Mouse (Mus musculus) sigmoid colon, adult 10 weeks (tissue): Measurements from ENCODE around the gene Gm20517. TPM values are rescaled to one million over a fixed set of nuclear protein-coding genes. Genes with fewer than 3 reads are reported as not detected.

ENCODE experiments used
- polyA plus RNA-seq: library from polyadenylated mRNA; stranded (reverse); fragments of 350-450 nt; fragmentation: Illumina TruSeq; extraction: RNeasy Lipid Tissue Mini Kit (QIAGEN cat#74804); gene quantifications from one replicate; pipeline ENCODE4 v1.2.3, GENCODE M21; 2014; ENCODE audit warnings: low read depth, low replicate concordance

The Gm20517 gene
- polyA plus RNA-seq: 0.38 TPM

DNA sequence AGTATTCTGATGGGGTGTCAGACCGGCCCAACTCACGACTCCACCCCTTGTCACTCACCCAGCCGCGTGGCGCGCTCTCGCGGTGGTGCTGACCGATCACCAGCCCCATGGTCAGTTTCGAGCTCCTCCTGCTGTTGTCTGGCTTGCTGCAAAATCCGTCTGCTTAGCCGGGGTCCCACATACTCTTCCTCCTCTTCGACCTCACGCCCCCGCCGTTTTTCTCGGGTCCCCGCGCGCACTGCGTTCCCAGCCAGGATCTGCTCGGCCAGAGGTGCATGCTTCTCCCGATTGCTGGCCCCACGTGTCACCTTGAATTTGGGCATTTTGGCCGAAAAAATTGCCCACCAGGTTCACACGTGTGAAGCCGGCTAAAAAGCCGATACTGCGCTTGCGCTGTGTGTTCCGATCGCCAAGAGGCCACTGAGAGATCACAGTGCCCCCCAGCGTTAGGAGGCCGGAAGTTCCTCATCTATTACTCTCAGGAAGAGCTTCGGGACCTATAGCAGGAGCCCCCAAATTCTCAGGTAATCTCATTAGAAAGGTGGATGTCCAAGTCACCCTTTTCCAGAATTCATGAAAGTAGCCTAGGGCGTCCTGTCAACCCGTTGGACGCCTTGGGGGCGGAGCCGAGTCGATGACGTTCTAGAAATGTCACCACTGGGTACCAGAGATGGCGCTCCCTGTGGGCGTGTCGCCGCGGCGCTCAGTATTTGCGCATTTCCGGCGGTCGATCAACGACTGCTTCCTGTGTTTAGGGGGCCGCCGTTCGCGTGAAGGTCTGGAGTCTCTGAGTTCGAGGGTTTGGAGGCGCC is at the start of gene Gm20517, which contains the start of the genes Bysl and Med20:
Gene Gm20517, plus strand, starts transcription at position 741 of the 812 bp plus-strand sequence.
Gene Bysl, minus strand, starts transcription at position 644 of the 812 bp plus-strand sequence.
Gene Med20, plus strand, starts transcription at position 734 of the 812 bp plus-strand sequence.

DNA sequence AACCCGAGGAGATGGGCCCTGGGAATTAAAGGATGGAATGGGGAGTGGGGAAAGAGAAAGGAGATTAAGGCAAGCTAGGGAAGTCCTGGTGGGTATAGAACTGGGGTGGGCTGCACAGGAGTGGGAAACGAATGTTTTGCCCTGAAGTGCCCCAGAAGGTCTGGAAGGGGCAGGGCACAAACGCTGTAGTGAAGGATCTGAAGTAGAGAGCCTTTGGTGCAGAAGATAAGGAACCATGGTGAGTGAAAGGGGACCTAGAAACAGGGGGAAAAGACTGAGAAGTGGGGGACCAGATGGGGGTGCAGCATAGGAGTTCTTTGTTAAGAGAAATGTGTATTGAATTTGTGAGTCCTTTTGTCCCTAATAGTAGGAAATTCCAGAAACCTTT is 19.3 kb downstream of the Gm20517 start, which contains the start of gene Usp49:
Gene Usp49, plus strand, starts transcription at position 13 of the 388 bp plus-strand sequence.

DNA sequence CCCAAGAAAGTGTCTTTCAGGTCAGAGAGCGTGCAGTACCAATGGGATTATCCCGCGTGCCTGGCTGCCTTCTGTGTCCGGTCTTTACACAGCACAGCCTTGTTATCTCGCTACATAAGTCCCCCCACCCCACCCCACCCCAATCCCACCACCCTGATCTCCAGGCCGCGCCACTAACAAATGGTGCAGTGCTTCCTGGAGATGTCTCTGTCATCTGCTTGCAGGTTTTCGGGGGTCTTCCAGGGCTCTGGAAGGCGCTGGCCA is 76.9 kb downstream of the Gm20517 start, which contains the start of gene Tomm6:
Gene Tomm6, minus strand, starts transcription at position 43 of the 264 bp plus-strand sequence.

DNA sequence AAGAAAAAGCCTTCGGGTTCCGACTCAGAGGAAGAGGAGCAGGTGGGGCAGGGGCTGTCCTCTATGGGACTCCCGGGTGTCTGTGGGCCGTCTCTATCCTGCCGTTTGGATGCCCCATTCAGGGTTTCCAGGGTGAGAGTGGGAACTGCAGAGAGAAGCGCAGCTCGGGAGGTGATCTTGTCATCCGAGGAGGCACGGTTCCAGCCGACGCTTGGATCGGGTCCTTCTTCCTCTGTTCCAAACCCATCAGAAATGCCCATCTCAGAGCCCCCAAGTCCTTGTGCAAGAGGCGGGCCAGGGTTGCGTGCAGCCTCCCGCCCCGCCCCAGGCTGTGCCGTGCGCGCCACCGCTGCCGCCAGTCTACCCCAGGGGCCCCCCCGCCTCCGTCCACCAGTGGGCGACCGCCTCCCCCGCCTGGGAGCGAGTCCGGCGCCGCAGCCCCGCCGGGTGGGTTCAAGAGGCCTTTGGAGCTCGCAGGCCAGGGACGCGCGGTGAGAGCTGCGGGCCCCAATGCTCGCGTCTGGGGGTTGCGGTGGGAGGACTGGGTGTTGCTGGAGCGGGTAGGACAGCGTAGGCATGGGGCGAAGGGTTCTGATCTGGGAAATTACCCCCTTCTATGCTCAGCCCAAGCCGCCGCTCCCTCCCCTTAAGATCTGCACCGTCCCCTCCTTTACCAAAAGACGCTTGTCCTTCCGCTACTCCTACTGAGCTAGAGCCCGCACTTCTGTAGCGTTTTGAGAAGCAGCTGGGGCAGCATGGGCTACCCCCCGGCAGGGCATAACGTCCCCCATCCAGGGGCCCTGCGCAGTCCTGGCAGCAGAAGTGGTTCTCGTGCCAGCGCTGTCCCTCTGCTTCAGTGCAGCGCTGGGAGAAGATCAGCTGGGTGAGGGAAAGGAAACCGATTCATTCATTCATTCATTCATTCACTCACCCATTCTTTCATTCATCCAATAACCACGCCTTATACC is 77.5 kb downstream of the Gm20517 start, which contains the start of gene Frs3:
Gene Frs3, plus strand, starts transcription at position 423 of the 968 bp plus-strand sequence.

DNA sequence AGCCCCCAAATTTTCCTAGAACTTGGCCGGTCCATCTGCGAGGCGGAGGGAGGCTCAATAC is 82.9 kb downstream of the Gm20517 start, which contains the start of gene Gm21981:
Gene Gm21981, minus strand, starts transcription at position 14 of the 61 bp plus-strand sequence.

DNA sequence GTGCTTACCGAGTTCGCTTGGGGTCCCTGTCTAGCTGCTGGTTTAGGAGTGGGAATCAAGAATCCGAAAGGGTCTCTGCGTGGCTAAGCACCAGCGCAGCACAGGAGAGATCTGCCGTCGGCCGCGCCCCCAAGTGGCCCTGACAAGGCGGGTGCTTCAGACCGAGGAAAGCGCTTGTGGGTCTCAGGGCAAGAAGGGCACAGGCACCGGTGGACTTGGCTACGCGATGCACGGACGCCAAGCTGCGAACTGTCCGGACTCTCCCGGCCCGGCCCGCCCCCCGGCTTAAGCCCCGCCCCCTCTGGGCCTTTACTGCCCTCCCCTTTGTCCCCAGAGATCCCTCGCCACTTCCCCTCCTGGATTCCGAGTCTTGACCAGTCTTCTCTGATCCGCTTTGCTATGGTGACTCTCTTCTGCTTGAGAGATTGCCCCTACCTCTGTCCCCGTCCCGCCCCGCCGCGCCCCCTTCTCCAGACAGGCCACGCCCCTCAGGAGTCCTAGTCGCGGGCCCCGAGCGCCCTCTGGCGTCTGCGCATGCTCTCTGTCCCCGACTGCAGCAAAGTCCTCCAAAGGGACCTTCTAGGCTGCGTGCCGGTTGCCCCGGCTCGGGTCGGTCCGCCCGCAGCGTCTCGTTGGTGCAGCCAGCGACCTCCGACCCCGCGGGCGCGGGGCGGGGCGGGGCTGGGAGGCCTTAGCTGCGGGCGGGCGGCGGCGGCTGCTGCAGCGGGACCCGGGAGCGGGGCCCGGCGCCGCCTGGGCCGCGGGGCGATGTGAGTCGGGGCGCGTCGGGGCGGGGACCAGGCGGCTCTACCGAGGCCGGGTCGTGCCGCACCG is 83.3 kb downstream of the Gm20517 start, which contains the start of gene Prickle4:
Gene Prickle4, minus strand, starts transcription at position 234 of the 834 bp plus-strand sequence.

DNA sequence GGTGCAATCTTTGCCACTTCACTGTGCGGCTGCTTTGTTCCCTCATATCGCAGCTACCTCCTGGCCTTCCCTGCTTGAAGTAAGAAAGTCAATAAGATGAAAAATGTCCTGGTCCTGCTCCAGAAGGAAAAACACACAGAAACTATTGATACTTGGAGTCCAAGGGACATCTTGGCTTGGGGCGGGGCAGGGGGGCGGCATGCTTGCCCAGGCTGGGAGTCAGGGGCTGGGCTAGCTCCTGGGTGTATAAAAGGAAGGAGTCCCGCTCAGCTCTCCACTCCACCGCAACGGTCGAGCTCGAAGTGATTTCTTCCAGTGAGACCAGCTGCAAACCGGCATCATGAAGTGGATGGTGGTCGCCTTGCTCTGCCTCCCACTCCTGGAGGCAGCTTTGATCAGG is 115.2 kb downstream of the Gm20517 start, which contains the start of gene Pgc:
Gene Pgc, plus strand, starts transcription at position 277 of the 400 bp plus-strand sequence.

Other genes starting within 250 kb of the Gm20517 start
- 42.6 TPM for gene Mrps10, start 242.7 kb upstream of the Gm20517 start, polyA plus RNA-seq
- gene Guca1b, start 226.2 kb upstream of the Gm20517 start, polyA plus RNA-seq: 0.28 TPM
- not detected for gene Guca1a, start 211.0 kb upstream of the Gm20517 start, polyA plus RNA-seq
- gene AI661453, start 175.0 kb upstream of the Gm20517 start, polyA plus RNA-seq: 0.57 TPM
- gene 1700001C19Rik, start 174.2 kb upstream of the Gm20517 start, polyA plus RNA-seq: not detected
- gene Taf8, start 109.3 kb upstream of the Gm20517 start, polyA plus RNA-seq: 6.8 TPM
- 4.5 TPM for gene Ccnd3, start 106.5 kb upstream of the Gm20517 start, polyA plus RNA-seq
- gene Bysl, start 97 bp upstream of the Gm20517 start, polyA plus RNA-seq: 1.4 TPM
- 16.4 TPM for gene Med20, start within 50 bp of the Gm20517 start, polyA plus RNA-seq
- 10.3 TPM for gene Usp49, start 19.1 kb downstream of the Gm20517 start, polyA plus RNA-seq
- gene Tomm6, start 76.8 kb downstream of the Gm20517 start, polyA plus RNA-seq: 14.3 TPM
- gene Frs3, start 77.4 kb downstream of the Gm20517 start, polyA plus RNA-seq: 1.1 TPM
- gene Gm21981, start 82.9 kb downstream of the Gm20517 start, polyA plus RNA-seq: not detected
- gene Prickle4, start 83.1 kb downstream of the Gm20517 start, polyA plus RNA-seq: not detected
- not detected for gene Pgc, start 115.3 kb downstream of the Gm20517 start, polyA plus RNA-seq
- gene Tfeb, start 125.4 kb downstream of the Gm20517 start, polyA plus RNA-seq: not detected
- gene Mdfi, start 223.1 kb downstream of the Gm20517 start, polyA plus RNA-seq: not detected